Mouse (Mus musculus): ENCODE measurements around the gene Coa4. TPM values are rescaled to one million over a fixed set of nuclear protein-coding genes. Genes with fewer than 3 reads are reported as not detected.

The Coa4 gene
- total and polyA plus RNA-seq, 3 experiments = 8.1 to 13.8 TPM; not detected in 1

- Histone ChIP-seq H3K9ac (ENCODE audit: control insufficient read depth, low read depth, low read length, poor library complexity, severe bottlenecking) (no peak overlapping the region), H3K27ac (ENCODE audit: control insufficient read depth, low read depth, low read length) (no peak overlapping the region), H3K79me2 (ENCODE audit: control insufficient read depth, insufficient read depth, low read length, poor library complexity) (peaks cover 2% of the 10 kb centered on the region), H3K4me3 (ENCODE audit: control insufficient read depth in 1 of 2, insufficient read depth in 1 of 2, low read depth in 2 of 2, low read length in 2 of 2) (no peak overlapping the region), H3K27me3 (ENCODE audit: control insufficient read depth in 1 of 2, insufficient read depth in 2 of 2, low read length in 2 of 2) (no peaks in the 10 kb centered on the region), H3K36me3 (ENCODE audit: control insufficient read depth in 1 of 2, insufficient read depth in 2 of 2, low read length in 2 of 2) (peaks cover 0 to 8% of the 10 kb centered on the region in 2 experiments; a peak in 2 of 4 replicates), H3K4me1 (ENCODE audit: control insufficient read depth in 1 of 2, insufficient read depth in 2 of 2, low read length in 2 of 2) (peaks cover 3 to 22% of the 10 kb centered on the region in 2 experiments), H3K9me3 (replicated peaks; ENCODE audit: insufficient read depth, low read length) (no peaks in the 10 kb centered on the region)
- DNase-seq (ENCODE audit: low read depth, low spot score) = no peak
- TF ChIP-seq MXI1 (IDR thresholded peaks at IDR 0.05; ENCODE audit: low read depth, low read length) (no peak), KAT2A (conservative IDR thresholded peaks at IDR 0.05; ENCODE audit: low read depth, low read length) (no peak), MYC (IDR thresholded peaks at IDR 0.05; ENCODE audit: low read depth, low read length) (no peak), NELFE (IDR thresholded peaks at IDR 0.05; ENCODE audit: low read depth, low read length) (no peak), TAL1 (IDR thresholded peaks at IDR 0.05; ENCODE audit: low read length) (no peak), MYB (IDR thresholded peaks at IDR 0.05; ENCODE audit: low read depth, low read length) (no peak), ZC3H11A (IDR thresholded peaks at IDR 0.05; ENCODE audit: low read depth, low read length) (no peak)
Observed at GRCm38 (mm10) chr7:100533503-100533902, 3.4 kb upstream of the Coa4 start.

DNA sequence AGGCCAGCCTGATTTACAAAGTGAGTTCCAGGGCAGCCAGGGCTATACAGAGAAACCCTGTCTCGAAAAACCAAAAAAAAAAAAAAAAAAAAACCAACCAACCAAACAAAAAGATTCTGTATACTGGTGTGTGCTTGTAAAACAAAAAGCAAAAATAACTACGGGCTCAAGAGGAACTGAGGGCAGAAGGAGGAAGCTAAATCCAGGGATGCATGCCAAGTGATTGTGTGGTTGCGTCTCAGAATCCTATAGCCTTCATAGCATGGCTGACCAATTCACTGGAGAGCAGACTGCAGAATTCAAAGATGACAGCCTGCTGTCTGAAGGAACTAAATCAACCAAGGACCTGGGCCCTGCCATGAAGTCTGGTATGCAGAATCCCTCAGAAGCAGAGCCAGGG, 2.7 kb upstream of the Coa4 start:
- peak; percentile 86 for DNase-seq (ENCODE audit: low read depth, low spot score)
- H3K27me3 ChIP-seq (ENCODE audit: control insufficient read depth in 1 of 2, insufficient read depth in 2 of 2, low read length in 2 of 2) = no peaks in the 10 kb centered on the region
- peaks cover 3 to 22% of the 10 kb centered on the region in 2 experiments for H3K4me1 ChIP-seq (ENCODE audit: control insufficient read depth in 1 of 2, insufficient read depth in 2 of 2, low read length in 2 of 2)
- 0 out of 2 replicates have a peak overlapping the region, but pooled peaks have one; percentile 12 for H3K27ac ChIP-seq (ENCODE audit: control insufficient read depth, low read depth, low read length)
- H3K79me2 ChIP-seq (ENCODE audit: control insufficient read depth, insufficient read depth, low read length, poor library complexity) = peaks cover 2% of the 10 kb centered on the region
- H3K4me3 ChIP-seq (ENCODE audit: control insufficient read depth in 1 of 2, insufficient read depth in 1 of 2, low read depth in 2 of 2, low read length in 2 of 2) = peak overlapping the region; percentile 21 to 40; a peak in 3 of 4 replicates
- H3K9me3 ChIP-seq (replicated peaks; ENCODE audit: insufficient read depth, low read length) = no peaks in the 10 kb centered on the region
- TF ChIP-seq EP300 (IDR thresholded peaks at IDR 0.05; ENCODE audit: low read depth in 1 of 2, low read length in 2 of 2) (peak in 1 of 2 experiments; percentile 49; a peak in 1 of 4 replicates), UBTF (IDR thresholded peaks at IDR 0.05; ENCODE audit: borderline replicate concordance, insufficient read depth, low read depth, low read length) (no peak), GABPA (IDR thresholded peaks at IDR 0.05; ENCODE audit: low read depth, low read length) (no peak), ETS1 (IDR thresholded peaks at IDR 0.05; ENCODE audit: low read depth, low read length) (0 out of 2 replicates have a peak, but pooled peaks have one; percentile 15), ZNF384 (IDR thresholded peaks at IDR 0.05; ENCODE audit: low read depth, low read length) (0 out of 2 replicates have a peak, but pooled peaks have one; percentile 12), E2F4 (IDR thresholded peaks at IDR 0.05; ENCODE audit: borderline replicate concordance, low read depth, low read length) (no peak), POLR2AphosphoS2 (IDR thresholded peaks at IDR 0.05; ENCODE audit: low read length) (no peak), MYB (IDR thresholded peaks at IDR 0.05; ENCODE audit: low read depth, low read length) (no peak), JUND (IDR thresholded peaks at IDR 0.05; ENCODE audit: low read depth, low read length) (no peak), RCOR1 (IDR thresholded peaks at IDR 0.05; ENCODE audit: low read depth, low read length) (no peak), ELF1 (IDR thresholded peaks at IDR 0.05; ENCODE audit: low read depth, low read length) (no peak), TAL1 (IDR thresholded peaks at IDR 0.05; ENCODE audit: low read length) (no peak), KAT2A (conservative IDR thresholded peaks at IDR 0.05; ENCODE audit: low read depth, low read length) (no peak), RAD21 (IDR thresholded peaks at IDR 0.05; ENCODE audit: low read depth, low read length) (no peak), MXI1 (IDR thresholded peaks at IDR 0.05; ENCODE audit: low read depth, low read length) (no peak)
- H3K9ac ChIP-seq (ENCODE audit: control insufficient read depth, low read depth, low read length, poor library complexity, severe bottlenecking) = peak overlapping the region; percentile 14; the same call in 1 of the 2 replicates
- peaks cover 0 to 8% of the 10 kb centered on the region in 2 experiments; a peak in 2 of 4 replicates for H3K36me3 ChIP-seq (ENCODE audit: control insufficient read depth in 1 of 2, insufficient read depth in 2 of 2, low read length in 2 of 2)
